Mouse (Mus musculus): ENCODE measurements at regions not wholly inside any gene's neighbourhood (a gene's known extent, or its start where the extent isn't known, plus 50 kb on each side); places are given as distances from the start of the nearest gene placed in this dataset.

DNA sequence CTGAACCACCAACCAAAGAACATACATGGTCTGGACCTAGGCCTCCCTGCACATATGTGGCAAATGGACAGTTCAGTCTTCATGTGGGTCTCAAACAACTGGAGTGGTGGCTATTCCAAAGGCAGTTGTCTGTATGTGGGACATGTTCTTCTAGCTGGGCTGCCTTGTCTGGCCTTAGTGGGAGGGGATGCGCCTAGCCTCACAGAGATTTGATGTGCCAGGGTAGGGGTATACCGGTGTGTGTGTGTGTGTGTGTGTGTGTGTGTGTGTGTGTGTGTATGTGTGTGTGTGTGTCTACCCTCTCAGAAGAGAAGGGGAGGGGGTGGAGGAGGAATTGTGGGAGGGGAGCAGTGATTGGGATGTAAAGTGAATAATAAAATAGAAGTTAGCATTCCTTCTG, 344.0 kb downstream of the Dhx35 start:
- no peak for DNase-seq (ENCODE audit: extremely low spot score)

DNA sequence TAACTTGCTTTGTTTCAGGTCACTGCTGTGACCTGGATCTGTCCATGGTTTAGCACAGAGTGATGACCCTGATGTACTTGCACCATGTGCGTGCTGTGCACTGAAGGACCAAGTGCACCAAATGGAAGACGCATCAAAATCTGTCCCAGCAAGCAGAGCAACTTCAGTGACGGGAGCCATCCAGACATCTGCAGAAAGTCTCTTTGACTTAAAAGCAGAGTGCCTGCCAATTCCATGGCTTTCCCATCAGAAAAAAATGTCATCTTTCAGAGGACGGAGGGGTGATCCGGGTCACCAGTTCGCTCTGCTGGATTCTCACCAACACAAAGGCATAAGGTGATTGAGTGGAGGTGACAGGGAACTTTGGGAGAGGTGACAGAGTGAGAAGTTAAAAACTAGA, 351.4 kb downstream of the Dhx35 start:
- no peak for DNase-seq (ENCODE audit: extremely low spot score)

DNA sequence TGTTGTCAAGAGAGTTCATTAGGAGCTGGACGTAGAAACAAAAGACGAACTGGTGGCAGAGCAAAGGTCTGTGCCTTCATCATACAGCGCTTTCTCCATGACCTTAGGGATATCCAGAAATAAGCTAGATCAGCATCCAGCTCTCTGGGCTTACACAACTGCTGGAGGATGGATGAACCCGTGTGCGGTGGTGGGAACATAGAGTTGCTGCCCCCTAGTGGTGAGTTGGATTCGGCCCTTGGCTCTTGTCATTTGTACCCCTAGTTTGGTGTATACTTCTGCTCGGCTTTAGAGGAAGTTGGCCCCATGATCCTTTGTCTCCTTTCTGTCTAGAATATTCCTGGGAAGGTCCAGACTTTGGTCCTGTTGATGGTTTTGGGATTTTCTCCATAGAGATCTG, 369.4 kb downstream of the Dhx35 start:
- DNase-seq (ENCODE audit: extremely low spot score): peak; percentile 53

DNA sequence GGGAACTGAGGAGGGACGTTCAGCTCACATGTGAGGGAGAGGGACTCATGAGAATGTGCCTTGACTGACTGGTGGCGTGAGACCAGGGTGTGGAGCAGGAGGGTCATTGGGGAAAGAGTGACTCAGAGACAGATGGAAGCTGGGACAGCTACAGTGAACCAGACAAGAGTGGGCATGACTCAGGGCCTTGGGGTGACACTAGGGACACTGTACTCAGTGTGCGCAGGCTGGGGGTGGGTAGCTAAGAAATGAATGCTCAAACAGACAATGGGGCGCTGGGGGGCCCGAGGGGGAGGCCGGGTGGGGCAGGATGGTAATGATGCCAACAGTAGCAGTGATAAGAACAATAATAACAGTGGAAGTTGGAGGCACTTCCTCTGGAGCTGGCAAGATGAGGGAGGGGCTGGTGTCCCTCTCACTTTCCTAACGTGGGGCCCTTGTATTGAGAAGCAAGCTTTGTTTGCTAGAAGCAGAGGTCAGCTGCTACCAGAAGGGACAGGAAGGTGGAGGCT, 374.0 kb downstream of the Dhx35 start:
- no peak for DNase-seq (ENCODE audit: extremely low spot score)

DNA sequence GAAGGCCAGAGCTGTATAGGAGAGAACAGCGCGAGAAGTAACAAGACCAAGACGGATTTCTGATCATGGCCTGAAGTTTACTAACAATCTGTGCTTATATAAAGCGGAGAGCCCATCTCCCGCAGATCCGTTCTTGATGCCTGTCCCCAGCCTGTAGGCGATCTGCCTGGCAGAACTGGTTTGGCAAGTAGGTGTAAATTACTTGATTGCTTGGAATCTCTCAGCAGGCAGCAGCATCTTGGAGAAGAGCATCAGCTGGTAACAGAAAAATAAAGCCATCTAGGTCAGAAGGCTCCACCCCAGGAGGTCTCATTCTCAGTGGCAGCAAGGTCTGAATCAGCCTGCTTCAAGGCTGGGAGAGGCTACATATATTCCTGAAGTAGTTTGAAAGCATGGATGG, 401.5 kb downstream of the Dhx35 start:
- DNase-seq (ENCODE audit: extremely low spot score): peak; percentile 15

DNA sequence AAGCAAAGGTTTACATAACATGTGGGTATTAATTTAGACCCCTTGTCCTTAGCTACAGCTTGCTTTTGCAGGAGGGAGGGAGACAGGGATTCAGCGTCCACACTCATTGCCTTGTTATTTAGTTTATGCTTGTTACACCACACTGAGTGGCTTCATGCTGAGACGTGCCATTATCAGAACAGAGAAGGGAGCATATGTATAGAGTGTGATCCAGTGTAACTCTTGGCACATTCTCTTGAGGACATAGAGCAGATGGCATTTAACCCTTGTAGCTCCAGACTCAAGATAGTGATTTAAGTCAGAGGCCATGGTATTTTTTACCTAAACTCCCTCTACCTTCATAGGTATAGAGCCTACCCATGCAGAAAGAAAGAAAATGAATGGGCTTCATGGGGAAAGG, 437.7 kb downstream of the Dhx35 start:
- no peak for DNase-seq (ENCODE audit: extremely low spot score)

DNA sequence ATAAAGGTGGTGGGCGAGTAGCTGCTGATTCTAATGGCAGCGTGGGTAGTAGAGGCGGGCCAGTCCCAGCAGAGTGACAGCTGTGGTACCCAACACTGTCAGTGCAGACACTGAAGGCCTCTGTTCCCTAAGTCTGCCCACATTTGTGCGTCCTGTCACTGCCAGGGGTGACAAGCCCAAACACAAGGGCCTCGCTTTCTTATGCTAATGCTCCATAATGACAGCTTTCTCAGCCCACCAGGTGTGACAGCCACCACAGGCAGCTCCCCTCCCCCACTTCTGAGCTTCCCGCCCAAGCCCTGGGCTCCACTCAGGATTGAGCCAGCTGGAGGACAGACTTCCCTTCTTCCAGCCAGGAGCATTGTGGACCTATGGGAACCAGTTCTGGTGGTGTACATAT, 440.4 kb downstream of the Dhx35 start:
- no peak for DNase-seq (ENCODE audit: extremely low spot score)

DNA sequence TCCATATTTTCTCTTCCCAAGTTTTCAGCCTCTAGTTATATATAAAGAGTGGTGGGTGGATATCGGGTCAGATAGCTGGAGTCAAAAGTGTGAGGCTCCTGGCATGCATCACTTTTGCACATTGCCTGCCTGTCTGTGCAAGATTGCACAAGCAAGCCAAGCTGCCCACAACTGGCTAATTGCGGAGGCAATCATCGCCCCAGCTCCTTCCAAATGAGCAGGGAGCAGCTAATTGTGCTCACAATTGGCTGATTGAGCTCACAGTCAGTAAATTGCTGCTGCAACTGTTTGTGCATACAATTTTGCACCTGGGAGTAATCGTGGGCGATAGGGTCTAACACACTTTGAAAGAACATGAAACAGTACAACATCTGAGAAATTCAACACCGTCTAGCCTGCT, 455.5 kb downstream of the Dhx35 start:
- no peak for DNase-seq (ENCODE audit: extremely low spot score)

DNA sequence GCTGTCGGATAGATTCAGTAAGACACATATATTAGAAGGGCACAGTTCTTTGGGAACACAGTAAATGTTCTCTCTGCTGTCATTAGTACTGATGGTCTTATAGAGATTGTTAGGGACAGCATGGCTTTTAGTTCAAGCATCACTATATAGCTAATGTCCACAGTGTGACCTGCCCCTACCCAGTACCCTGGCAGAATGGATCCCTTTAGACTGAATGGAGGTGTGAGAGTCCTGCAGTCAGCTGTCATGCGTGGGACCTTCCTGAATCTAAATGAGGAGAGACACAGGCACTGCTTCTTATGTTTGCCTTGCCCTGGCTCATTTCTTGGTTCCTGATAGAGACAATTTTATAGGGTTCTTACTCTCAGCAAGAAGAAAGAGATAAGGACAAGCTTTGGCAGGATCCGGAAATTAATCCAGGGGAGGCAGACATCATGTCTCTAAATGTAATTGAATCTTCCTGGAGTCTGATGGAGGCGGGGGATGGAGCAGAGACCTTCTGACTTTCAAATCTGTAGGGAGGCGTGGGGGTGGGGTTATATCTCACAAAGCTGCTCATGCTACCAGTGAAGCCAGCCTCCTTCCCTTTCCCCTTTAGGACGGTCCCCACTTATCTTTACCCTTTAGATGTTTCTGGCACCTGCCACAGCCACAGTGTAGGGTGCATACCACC, 456.5 kb downstream of the Dhx35 start:
- DNase-seq (ENCODE audit: extremely low spot score): no peak

DNA sequence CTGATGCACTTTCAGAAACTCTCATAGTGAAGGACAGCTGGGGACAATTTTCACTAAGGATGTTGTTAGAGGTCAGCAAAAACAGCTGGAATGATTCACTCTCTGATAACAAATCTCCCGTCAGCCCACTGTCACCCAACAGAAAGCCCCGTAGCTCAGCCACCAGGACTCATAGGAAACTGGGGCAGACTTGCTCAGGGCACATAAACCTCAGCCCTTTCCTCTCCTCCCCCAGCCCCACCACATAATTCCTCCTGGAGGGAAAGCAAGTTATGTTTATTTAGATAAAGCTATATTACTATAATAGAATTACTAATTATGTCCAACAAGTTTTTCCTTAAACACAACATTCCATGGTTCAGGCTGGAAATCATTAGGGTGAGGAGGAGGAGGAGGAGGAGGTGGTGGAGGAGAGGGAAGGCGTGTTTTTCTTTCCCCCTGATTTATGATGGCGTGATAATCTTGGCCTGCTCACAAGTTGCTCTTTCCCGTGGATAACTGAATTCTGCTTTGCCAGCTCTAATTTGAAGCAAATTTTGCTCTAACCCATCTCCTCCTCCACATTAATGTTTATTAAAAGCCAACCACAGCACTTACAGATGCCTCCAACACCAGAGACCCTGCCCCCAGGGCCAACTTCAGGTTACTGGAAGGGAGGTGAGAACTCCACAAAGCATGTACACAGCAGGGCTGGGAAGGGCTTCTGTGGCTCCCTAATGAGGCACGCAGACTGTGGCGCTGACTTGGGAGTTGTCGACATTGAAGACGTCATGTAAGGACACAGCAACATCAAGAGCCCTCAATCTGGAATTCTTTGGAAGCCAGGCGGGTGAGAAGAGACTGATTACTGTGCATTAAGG, 475.8 kb downstream of the Dhx35 start:
- peak; percentile 25 for DNase-seq (ENCODE audit: extremely low spot score)

DNA sequence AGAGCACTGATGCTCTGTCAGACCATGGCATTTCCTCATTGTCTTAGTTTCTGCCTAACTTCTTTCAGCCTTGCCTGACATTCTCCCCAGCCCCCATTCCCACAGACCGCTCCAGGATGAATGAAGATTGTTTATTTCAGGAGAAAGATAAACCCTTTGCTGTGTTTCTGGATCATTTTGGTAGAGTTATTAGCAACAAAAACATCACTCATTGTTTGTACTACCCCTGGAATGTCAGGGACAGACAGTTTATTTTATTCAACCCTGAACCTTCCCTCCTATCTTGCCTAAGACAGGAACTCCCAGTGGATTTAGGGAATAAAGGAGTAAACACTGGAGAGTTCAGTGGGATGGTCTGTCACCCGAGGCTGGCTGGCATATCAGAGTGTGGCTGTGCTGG, 484.3 kb downstream of the Dhx35 start:
- no peak for DNase-seq (ENCODE audit: extremely low spot score)

DNA sequence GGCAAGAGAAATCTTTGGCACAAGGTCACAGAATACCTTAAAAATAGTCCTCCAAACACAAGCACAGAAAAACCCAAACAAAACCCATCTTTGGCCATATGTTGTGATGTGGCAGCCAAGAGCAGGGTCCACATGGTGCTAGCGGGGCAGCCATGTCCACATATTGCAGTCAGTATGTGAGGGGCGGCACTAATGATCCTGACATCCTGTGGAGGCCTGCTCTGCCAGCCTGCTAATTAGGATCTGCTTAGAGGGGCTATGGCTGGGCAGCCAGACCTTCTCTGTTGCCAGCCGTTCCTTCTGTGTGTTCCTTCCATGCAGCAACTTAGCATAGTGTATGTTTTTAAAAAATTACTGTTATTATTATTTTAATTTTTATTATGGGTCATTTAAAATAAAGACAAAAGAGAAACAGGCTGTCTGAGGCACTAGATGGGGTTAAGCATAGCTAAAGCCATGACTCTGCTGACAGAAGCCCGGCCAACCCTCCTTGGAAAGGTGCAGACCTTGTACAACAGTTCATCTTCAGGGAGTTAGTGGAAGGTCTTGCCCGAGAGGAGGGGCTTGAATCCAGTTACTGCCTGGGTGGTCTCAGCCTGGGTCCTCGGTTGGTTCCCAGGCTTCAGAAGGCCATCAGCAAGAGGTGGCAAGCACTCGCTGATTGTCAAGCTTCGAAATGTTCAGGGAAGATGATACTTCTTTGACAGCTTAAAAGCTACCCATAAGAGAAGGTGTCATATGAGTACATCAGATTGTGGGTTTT, 487.1 kb downstream of the Dhx35 start:
- no peak for DNase-seq (ENCODE audit: extremely low spot score)

DNA sequence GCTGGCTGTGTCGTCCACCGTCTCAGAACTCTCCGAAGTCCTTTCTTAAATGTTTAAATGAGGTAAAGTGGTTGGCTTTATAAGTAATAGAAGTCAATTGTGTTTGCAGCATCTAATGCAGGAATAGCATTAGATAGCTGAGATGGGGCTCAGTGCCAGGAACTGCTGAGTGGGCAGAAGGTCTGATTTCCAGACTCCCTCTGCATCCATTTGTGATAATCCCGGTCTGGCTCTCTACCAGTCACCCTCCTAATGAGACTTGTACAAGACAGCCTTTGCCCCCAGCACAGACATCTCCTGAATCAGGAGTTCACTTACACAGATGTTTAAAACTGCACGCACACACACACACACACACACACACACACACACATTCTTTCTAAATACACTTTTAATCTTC, 489.5 kb downstream of the Dhx35 start:
- DNase-seq (ENCODE audit: extremely low spot score): no peak

DNA sequence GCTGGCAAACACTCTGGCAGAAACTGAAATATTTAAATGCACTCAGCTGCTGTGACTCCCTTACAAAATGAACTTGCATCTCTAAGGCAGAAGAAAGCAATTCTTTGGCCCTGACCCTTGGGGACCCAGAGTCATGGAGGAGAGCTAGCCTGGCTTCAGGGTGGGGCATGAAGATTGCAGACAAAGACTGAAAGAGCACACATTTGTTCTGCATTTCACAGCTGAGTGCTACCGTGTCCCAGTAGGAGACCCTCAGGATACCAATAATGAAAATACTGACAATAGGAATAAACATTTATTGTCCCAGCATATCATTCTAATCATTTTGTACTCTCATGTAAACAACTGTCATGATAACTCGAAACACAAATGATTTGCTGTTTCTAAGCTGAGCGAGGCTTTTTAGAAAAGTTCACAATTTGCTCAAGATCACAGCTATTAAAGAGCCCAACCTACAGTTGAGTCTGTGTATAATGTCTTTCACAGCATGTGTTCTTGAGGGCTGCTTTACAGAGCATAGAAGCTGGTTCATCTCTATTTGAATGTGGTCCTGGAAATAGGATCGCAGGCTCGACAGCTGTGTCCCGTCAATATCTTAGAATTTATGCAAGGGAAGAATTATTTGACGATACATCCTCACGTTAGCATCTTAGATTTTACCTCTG, 490.1 kb downstream of the Dhx35 start:
- DNase-seq (ENCODE audit: extremely low spot score): no peak

DNA sequence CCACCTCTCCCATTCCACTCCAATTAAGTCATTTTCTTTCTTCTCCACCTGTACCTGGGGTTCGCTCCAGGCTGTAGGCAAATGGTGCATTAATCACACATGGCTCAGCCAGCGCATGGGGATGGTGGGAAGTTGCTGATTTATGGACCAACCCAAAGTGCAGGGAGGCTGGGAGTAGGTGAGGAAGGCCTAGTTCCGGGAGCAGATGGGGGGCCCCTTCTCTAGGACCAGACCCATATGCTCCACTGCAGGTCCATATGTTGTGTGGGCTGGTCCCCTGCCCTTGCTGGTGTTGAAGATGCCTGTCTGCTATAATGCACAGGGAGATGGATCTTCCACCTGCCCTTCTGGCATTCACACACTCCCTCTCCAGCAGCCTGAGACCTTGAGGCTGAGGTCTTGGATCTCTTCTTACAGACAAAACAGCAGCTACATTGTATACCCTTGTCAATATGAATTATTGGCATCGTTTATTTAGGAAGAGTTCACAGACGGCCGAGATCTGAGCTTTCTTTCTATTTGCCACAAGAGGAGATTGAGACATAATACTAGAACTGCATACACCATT, 493.5 kb downstream of the Dhx35 start:
- DNase-seq (ENCODE audit: extremely low spot score): no peak

DNA sequence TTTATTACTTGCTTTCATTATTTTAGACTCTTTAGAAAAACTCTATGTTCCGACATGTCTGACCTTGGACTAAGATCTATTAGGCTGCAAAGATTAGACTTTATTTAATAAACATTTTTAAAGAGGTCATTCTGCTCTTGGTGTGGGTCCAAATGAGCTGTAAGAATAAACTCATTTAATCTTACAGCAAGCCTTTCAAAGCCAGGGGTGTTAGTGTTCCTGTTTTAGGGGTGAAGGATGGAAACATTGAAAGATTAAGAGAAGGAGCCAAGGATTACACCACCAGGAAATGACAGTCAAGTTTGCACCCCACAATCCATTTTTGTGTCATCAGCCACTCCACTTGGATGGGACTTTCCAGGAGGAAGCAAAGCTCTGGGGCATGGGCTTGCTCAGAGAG, 495.5 kb downstream of the Dhx35 start:
- no peak for DNase-seq (ENCODE audit: extremely low spot score)

DNA sequence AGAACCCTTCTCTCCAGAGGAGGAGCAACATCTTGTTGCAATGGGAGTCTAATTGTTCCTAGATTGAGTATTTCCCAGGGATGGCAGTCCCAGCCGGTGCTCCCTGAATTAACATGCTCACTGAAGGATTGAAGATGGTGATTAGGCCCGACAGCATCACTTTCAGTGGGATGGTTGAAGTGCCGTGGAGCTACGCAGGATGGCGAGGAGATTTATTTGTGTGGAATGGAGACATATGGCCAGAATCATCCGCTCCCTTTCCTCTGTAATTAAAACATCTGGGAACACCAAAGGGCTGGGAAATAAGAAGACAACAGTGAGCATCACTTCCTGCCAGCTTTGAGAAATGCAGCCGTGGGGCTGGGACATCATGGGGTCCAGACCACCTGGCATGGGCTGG, 512.4 kb downstream of the Dhx35 start:
- DNase-seq (ENCODE audit: extremely low spot score): no peak

DNA sequence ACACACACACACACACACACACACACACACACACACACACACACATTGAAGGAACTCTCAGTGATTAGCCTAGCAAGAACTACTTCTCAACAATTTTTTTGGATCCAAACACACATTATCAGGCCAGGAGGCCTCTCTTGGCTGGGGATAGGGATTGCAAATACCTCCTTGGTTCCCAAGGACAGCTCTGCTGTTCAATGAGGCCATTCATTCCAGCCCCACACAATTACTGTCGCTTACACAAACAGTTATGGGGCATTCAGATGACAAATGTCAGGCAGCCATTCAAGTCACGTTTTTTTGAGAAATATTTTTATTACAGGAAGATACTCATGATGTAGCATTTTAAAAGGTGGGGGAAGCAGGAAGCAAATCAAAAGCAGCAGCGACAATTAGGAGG, 540.1 kb downstream of the Dhx35 start:
- DNase-seq (ENCODE audit: extremely low spot score): no peak

DNA sequence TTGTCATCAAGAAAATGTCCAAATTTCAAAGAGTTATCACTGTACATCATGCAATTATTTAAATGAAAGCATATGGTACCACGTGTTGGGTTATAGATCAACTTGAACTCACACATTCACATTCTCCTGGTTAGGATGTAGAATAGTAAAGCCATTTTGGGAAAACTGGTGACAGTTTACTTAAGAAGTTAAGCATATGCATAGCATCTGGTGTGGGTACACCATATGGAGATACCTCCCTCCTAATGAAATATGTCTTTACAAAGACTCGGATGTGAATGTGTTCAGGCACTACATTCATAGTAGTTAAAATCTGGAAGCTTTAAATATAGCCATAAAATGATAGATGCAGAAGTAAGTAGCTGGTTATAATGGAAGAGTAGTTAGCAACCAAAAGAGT, 542.0 kb downstream of the Dhx35 start:
- no peak for DNase-seq (ENCODE audit: extremely low spot score)

DNA sequence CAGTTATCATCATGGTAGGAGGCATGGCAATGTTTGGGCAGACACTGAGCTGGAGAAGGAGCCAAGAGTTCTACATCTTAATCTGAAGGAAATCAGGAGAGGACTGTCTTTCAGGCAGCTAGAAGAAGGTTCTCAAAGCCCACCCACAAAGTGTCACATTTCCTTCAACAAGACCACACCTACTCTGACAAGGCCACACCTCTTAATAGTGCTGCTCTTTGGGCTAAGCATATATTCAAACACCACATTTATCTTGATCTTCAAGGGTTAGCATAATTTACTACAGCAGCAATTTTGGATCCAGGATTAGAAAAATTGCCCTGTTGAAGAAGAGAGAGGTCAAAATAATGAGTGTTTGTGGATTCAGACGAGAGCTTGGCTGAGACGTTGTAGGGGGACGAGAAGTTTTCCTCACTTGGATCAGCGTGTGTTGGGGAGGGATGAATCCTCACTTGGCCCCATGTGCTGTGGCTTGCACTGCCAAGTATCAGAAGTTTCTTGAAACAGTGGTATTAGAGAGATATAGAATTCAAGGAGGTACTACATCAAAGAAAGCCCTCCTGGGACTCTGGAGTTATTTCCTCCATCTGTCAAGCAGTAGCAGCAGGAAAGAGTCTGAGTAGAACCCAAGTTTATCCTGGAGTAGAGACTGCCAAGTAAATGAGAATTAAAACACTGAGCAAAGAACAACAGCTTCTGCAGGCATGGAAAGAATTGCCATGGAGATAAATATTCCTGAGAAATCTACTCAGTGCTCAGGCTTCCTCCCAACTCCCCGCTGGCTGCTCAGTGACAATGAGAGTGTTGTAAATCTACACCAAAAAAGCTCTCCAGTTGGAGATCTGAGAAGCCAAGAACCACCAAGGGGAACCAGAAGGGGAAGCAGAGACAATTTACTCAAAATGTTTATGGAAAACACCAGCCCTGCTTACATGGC, 549.3 kb downstream of the Dhx35 start:
- no peak for DNase-seq (ENCODE audit: extremely low spot score)

DNA sequence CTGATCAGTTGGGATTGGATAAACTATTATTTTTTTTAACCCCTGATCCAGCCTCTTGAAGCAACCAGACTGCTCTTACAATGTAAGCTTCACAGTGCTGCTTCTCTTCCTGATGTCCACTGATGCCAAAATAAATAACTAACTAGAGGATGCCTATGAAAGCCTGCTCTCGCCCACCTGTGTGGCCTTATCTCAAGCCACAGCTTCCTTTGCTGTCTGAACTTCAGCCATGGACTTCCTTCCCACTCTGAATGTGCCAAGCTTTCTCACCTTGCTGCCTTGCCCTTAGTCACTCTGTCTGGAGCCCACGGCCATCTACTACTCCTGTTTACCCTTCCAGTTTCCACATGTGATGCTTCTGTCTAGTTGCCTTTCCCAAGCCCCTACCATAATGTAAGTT, 559.6 kb downstream of the Dhx35 start:
- no peak for DNase-seq (ENCODE audit: extremely low spot score)

All from embryo, embryonic 9.5 days (tissue).